In the genomic region with DNA sequence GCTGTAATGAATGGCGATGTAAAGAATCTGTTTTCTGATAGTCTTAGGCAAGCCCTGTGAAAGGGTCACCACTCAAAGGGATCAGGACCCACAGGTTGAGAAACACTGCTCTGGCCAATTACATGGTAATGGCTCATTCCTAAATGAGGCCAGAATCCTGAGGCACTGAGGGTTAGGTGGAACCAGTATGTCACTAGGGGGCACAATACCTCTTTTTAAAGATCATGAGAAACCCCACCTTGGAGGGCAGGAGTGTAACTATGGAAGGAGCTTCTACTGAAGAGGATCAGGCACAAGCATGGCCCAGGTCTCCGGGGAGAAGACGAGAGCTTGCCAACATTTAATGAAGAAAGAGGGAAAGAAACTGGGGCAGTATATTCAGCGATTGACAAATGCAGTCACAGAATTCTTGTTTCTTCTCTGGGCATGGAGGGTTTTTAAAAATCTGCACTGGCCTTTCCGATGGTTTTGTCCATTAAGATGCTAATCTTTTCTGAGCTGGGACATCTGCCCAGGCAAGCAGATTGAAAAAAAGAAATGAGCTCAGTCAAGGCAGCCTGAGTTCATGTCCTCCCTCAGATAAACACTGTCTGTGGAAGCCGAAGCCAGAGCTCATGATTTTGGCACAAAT, we compare ENCODE assay signal across 11 mouse cellular contexts. TPM values are rescaled to one million over a fixed set of nuclear protein-coding genes. Genes with fewer than 3 reads are reported as not detected.
A peak's percentile ranks its signal among the peaks of the same experiment; 100 is the strongest.
DNase-seq lines count a peak whose midpoint lies in the region; ATAC-seq and TF ChIP-seq lines count a peak whose summit lies in the region.
"Had no signal": no experiment of that assay in that cellular context is flagged by ENCODE, and none has a peak within 500 bp of the region (broad histone marks: within the 10 kb centered on the region; RNA-seq: fewer than 3 reads in every experiment).

No protein-coding gene starts in this region.

- DNase-seq in adrenal gland, postnatal 10 days = peak; percentile 38
- no peak for DNase-seq in adrenal gland, adult 2 months
- DNase-seq in hindbrain, postnatal 0 days (ENCODE audit: low spot score) = peak; percentile 57
- DNase-seq in right cerebral cortex, postnatal 10 days (ENCODE audit: low spot score in 2 of 2) = peak; percentile 72 to 79
- DNase-seq in right cerebral cortex, postnatal 25 days = no peak
- DNase-seq in urinary bladder, adult 2 months (ENCODE audit: low spot score) = no peak
- no peak for DNase-seq in heart, postnatal 4 days
- DNase-seq: liver, embryonic 13.5 days had no signal

- H3K9me3 ChIP-seq in hindbrain, postnatal 0 days (ENCODE audit: low read length) = no peaks in the 10 kb centered on the region
- no peaks in the 10 kb centered on the region for H3K9me3 ChIP-seq in hindbrain, embryonic 13.5 days
- H3K9me3 ChIP-seq: embryonic facial prominence, embryonic 12.5 days; liver, embryonic 13.5 days had no signal

- H3K4me1 ChIP-seq in hindbrain, postnatal 0 days (ENCODE audit: insufficient read depth, low read length) = no peaks in the 10 kb centered on the region
- H3K4me1 ChIP-seq in hindbrain, embryonic 13.5 days (replicated peaks) = no peaks in the 10 kb centered on the region
- H3K4me1 ChIP-seq: embryonic facial prominence, embryonic 12.5 days; liver, embryonic 13.5 days had no signal

- no peak overlapping the region for H3K4me3 ChIP-seq in hindbrain, postnatal 0 days (ENCODE audit: low read length)
- no peak overlapping the region for H3K4me3 ChIP-seq in hindbrain, embryonic 13.5 days
- H3K4me3 ChIP-seq: embryonic facial prominence, embryonic 12.5 days; liver, embryonic 13.5 days had no signal

- H3K27ac ChIP-seq in hindbrain, postnatal 0 days = no peak overlapping the region; the same call in 1 of the 2 replicates
- H3K27ac ChIP-seq in hindbrain, embryonic 13.5 days = no peak overlapping the region
- H3K27ac ChIP-seq: embryonic facial prominence, embryonic 12.5 days; liver, embryonic 13.5 days had no signal

- no peak overlapping the region for H3K9ac ChIP-seq in hindbrain, postnatal 0 days (replicated peaks; ENCODE audit: low read length)
- no peak overlapping the region for H3K9ac ChIP-seq in hindbrain, embryonic 13.5 days
- H3K9ac ChIP-seq: embryonic facial prominence, embryonic 12.5 days; liver, embryonic 13.5 days had no signal

- peak; percentile 56; the same call in 1 of the 2 replicates for ATAC-seq in hindbrain, postnatal 0 days
- no peak for ATAC-seq in hindbrain, embryonic 13.5 days (ENCODE audit: low FRiP score)

- no peak overlapping the region for H3K4me2 ChIP-seq in hindbrain, postnatal 0 days (ENCODE audit: low read depth, low read length)
- no peak overlapping the region for H3K4me2 ChIP-seq in hindbrain, embryonic 13.5 days
- H3K4me2 ChIP-seq: embryonic facial prominence, embryonic 12.5 days; liver, embryonic 13.5 days had no signal

- TF ChIP-seq CTCF in hindbrain, postnatal 0 days (IDR thresholded peaks at IDR 0.05; ENCODE audit: low read depth) = peak; percentile 37

- WGBS in hindbrain, postnatal 0 days = 41% methylated on average over 6 of the region's 6 CpGs
- 70% methylated on average over 6 of the region's 6 CpGs for WGBS in hindbrain, embryonic 13.5 days

- H3K27me3 ChIP-seq in hindbrain, postnatal 0 days (ENCODE audit: insufficient read depth, low read length) = no peaks in the 10 kb centered on the region
- H3K27me3 ChIP-seq in hindbrain, embryonic 13.5 days = no peaks in the 10 kb centered on the region
- H3K27me3 ChIP-seq: embryonic facial prominence, embryonic 12.5 days; liver, embryonic 13.5 days had no signal

- H3K36me3 ChIP-seq in hindbrain, postnatal 0 days (ENCODE audit: insufficient read depth, low read length) = no peaks in the 10 kb centered on the region
- no peaks in the 10 kb centered on the region for H3K36me3 ChIP-seq in hindbrain, embryonic 13.5 days
- H3K36me3 ChIP-seq: embryonic facial prominence, embryonic 12.5 days; liver, embryonic 13.5 days had no signal

RNA-seq across cellular contexts. Expression of a gene that starts 9.9 kb away (rescaled TPM):
- total RNA-seq in adrenal gland, postnatal 10 days (2021) = under 1 TPM in 1 of 2 experiments, not detected in 1; 0.60 TPM
- total RNA-seq in adrenal gland, adult 2 months (2021) = 1 to 10 TPM in 1 of 2 experiments, under 1 TPM in 1; 0.76 to 3.3 TPM
- polyA plus RNA-seq in adrenal gland, adult 2 months (2012; rRNA removed) = 6.5 and 11.8 TPM in 2 replicates
- total RNA-seq in hindbrain, postnatal 0 days (2014; rRNA removed) = 30.8 and 34.2 TPM in 2 replicates
- polyA plus RNA-seq in hindbrain, postnatal 0 days (2015; fragmentation: Nextera tagmentation; extraction: Ambion mirVana) = 22.6 and 25.8 TPM in 2 replicates
- polyA plus RNA-seq in hindbrain, embryonic 13.5 days (2015; fragmentation: Nextera tagmentation; extraction: Ambion mirVana) = 0.65 and 1.1 TPM in 2 replicates
- polyA plus RNA-seq in urinary bladder, adult 2 months (2012; rRNA removed) = 0.13 and 0.22 TPM in 2 replicates
- total RNA-seq in heart, postnatal 4 days (2021) = 1 to 10 TPM; 2.2 to 2.3 TPM
- total RNA-seq: neutrophil, adult 5-6 weeks had no signal
- polyA plus RNA-seq: liver, embryonic 13.5 days had no signal

RNA-seq across cellular contexts. Expression of a gene that starts 52.3 kb away (rescaled TPM):
- 100 to 1,000 TPM in 1 of 2 experiments, 10 to 100 TPM in 1; 76.2 to 163 TPM for total RNA-seq in adrenal gland, postnatal 10 days (2021)
- 100 to 1,000 TPM in 1 of 2 experiments, 10 to 100 TPM in 1; 72.2 to 100 TPM for total RNA-seq in adrenal gland, adult 2 months (2021)
- polyA plus RNA-seq in adrenal gland, adult 2 months (2012; rRNA removed) = 35.4 and 36.8 TPM in 2 replicates
- total RNA-seq in hindbrain, postnatal 0 days (2014; rRNA removed) = 17.9 and 21.9 TPM in 2 replicates
- polyA plus RNA-seq in hindbrain, postnatal 0 days (2015; fragmentation: Nextera tagmentation; extraction: Ambion mirVana) = 9.4 and 9.8 TPM in 2 replicates
- 18.3 and 19.9 TPM in 2 replicates for polyA plus RNA-seq in hindbrain, embryonic 13.5 days (2015; fragmentation: Nextera tagmentation; extraction: Ambion mirVana)
- 12.3 and 15.5 TPM in 2 replicates for polyA plus RNA-seq in urinary bladder, adult 2 months (2012; rRNA removed)
- total RNA-seq in heart, postnatal 4 days (2021) = 10 to 100 TPM; 24.5 to 25.4 TPM

Comparison
In these comparisons a context has a peak if more than half of its experiments do, and no peak if none do; other contexts are left out.
1. DNase-seq: peak in adrenal gland, postnatal 10 days (single experiment), hindbrain, postnatal 0 days (single experiment) and right cerebral cortex, postnatal 10 days (2 of 2); none in adrenal gland, adult 2 months (single experiment), right cerebral cortex, postnatal 25 days (single experiment), urinary bladder, adult 2 months (single experiment) and heart, postnatal 4 days (single experiment).